Mouse (Mus musculus) left cerebral cortex, adult 9 months (tissue): ENCODE results near the gene Efna2.
A peak's percentile ranks its signal among the peaks of the same experiment; 100 is the strongest.
"Not testable (repeated sequence)": the region's sequence is repeated elsewhere in the genome, so short reads cannot be mapped to it uniquely, and the experiment has no call there.

Experiments used
- DNase-seq, 2 experiments: peaks; one replicate each; pipeline ENCODE4 v3.0.0; 2022; ENCODE audit warnings: low spot score in 2 of 2

Gene Efna2

GRCm38 (mm10) chr10:80155277-80155676 is 24.0 kb upstream of the Efna2 start:
- no peak for DNase-seq

- no peak for DNase-seq
These were observed 23.1 kb upstream of the Efna2 start for GRCm38 (mm10) chr10:80156002-80156751.

GRCm38 (mm10) chr10:80156752-80157053 is 22.6 kb upstream of the Efna2 start:
- no peak for DNase-seq

- peak in 1 of 2 experiments; percentile 62 for DNase-seq
These were observed 21.9 kb upstream of the Efna2 start for GRCm38 (mm10) chr10:80157141-80157929.

GRCm38 (mm10) chr10:80158307-80158986 is 20.8 kb upstream of the Efna2 start:
- DNase-seq = no peak

GRCm38 (mm10) chr10:80159021-80159560 is 20.2 kb upstream of the Efna2 start:
- peak in 1 of 2 experiments; percentile 61 for DNase-seq

- peak; percentile 99 for DNase-seq
These were observed 19.5 kb upstream of the Efna2 start for GRCm38 (mm10) chr10:80159561-80160454.

GRCm38 (mm10) chr10:80160455-80161371 is 18.6 kb upstream of the Efna2 start:
- DNase-seq = no peak

GRCm38 (mm10) chr10:80161522-80162242 is 17.6 kb upstream of the Efna2 start:
- no peak for DNase-seq

- DNase-seq = no peak
These were observed 17.1 kb upstream of the Efna2 start for GRCm38 (mm10) chr10:80162243-80162608.

GRCm38 (mm10) chr10:80162716-80163299 is 16.5 kb upstream of the Efna2 start:
- no peak for DNase-seq

- DNase-seq = no peak
These were observed 15.6 kb upstream of the Efna2 start for GRCm38 (mm10) chr10:80163721-80164120.

GRCm38 (mm10) chr10:80164161-80164997 is 14.9 kb upstream of the Efna2 start:
- no peak for DNase-seq

GRCm38 (mm10) chr10:80164998-80165344 is 14.3 kb upstream of the Efna2 start:
- DNase-seq = peak; percentile 89 to 99

GRCm38 (mm10) chr10:80165392-80166128 is 13.7 kb upstream of the Efna2 start, which contains the start of gene Cirbp:
Gene Cirbp, plus strand, starts transcription at chr10:80165985.
- DNase-seq = peak in 1 of 2 experiments; percentile 71

- not testable (repeated sequence) for DNase-seq
These were observed 13.1 kb upstream of the Efna2 start for GRCm38 (mm10) chr10:80166136-80166535.

GRCm38 (mm10) chr10:80167460-80168037 is 11.7 kb upstream of the Efna2 start:
- peak; percentile 92 to 98 for DNase-seq
